Mouse (Mus musculus) midbrain, embryonic 15.5 days (tissue): ENCODE data around the gene Grm4. TPM values are rescaled to one million over a fixed set of nuclear protein-coding genes. Genes with fewer than 3 reads are reported as not detected.
A peak's percentile ranks its signal among the peaks of the same experiment; 100 is the strongest.

Experiments used
- ATAC-seq: fragments of 200-750 bp; cut with Nextera tagmentation; replicated peaks from 2 replicates; pipeline ENCODE4 v1.8.0; 2017; ENCODE audit warnings: moderate TSS enrichment
- H3K27ac ChIP-seq: fragments of 300-500 bp; sonication (generic); 2 replicates; pipeline ENCODE4 v1.5.1; 2015; ENCODE audit warnings: mild to moderate bottlenecking, inconsistent platforms
- H3K27me3 ChIP-seq: fragments of 300-500 bp; sonication (generic); replicated peaks from 2 replicates; pipeline ENCODE4 v1.6.1; 2015; ENCODE audit warnings: inconsistent platforms
- H3K36me3 ChIP-seq: fragments of 300-500 bp; sonication (generic); replicated peaks from 2 replicates; pipeline ENCODE4 v1.6.1; 2015; ENCODE audit warnings: inconsistent platforms
- H3K4me1 ChIP-seq: fragments of 300-500 bp; sonication (generic); 2 replicates; pipeline ENCODE4 v1.6.1; 2015; ENCODE audit warnings: inconsistent platforms
- H3K4me2 ChIP-seq: fragments of 300-500 bp; sonication (generic); 2 replicates; pipeline ENCODE4 v1.6.1; 2015; ENCODE audit warnings: inconsistent platforms, mild to moderate bottlenecking, moderate library complexity
- H3K4me3 ChIP-seq: fragments of 300-500 bp; sonication (generic); 2 replicates; pipeline ENCODE4 v1.5.1; 2015; ENCODE audit warnings: mild to moderate bottlenecking, inconsistent platforms
- H3K9ac ChIP-seq: fragments of 300-500 bp; sonication (generic); 2 replicates; pipeline ENCODE4 v1.6.1; 2015; ENCODE audit warnings: mild to moderate bottlenecking, inconsistent platforms
- H3K9me3 ChIP-seq: fragments of 300-500 bp; sonication (generic); 2 replicates; pipeline ENCODE4 v1.6.1; 2016; ENCODE audit warnings: inconsistent platforms
- WGBS: fragments of 180-500 bp; shearing (Covaris S2); methylation state at CpG from one replicate; pipeline ENCODE4 v1.1.7; 2015; ENCODE audit warnings: mixed read lengths; 5-methylcytosine and 5-hydroxymethylcytosine counted together
- polyA plus RNA-seq: library from polyadenylated mRNA; unstranded; fragments of >200 nt; fragmentation: Nextera tagmentation; extraction: Ambion mirVana; gene quantifications from 2 replicates; pipeline ENCODE4 v1.2.1, GENCODE M21; 2015

Gene Grm4
- polyA plus RNA-seq, 1 experiment from 2014 or later = 10.9 TPM

DNA sequence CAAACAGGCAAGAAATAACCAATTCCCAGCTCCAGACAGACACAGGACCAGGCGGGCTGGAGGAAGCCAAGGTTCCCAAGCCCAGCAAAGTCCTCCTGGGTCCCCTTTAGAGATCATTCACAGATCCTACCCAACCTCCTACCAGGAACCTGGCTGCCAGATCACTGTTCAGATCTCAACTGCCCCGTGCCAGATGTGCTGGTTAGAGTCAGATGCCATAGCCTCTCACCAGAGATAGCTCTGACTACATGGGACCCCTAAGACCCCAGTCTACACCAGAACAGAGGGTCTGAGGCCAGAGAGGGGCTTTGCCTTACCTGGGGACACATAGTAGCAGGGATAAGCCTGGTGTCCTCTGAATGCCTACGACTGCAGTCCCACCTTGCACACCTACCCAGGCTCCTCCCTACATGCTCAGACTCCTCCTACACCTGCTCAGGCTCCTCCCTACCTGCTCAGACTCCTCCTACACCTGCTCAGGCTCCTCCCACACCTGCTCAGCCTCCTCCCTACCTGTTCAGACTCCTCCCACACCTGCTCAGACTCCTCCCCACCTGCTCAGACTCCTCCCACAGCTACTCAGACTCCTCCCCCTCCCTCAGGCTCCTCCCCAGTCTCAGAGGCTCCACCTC, 63.2 kb downstream of the Grm4 start:
- H3K9ac ChIP-seq = no peak overlapping the region
- no peaks in the 10 kb centered on the region for H3K27me3 ChIP-seq
- ATAC-seq = no peak
- WGBS = 67% methylated on average over 3 of the region's 3 CpGs
- H3K4me1 ChIP-seq = no peaks in the 10 kb centered on the region
- H3K27ac ChIP-seq = no peak overlapping the region
- H3K9me3 ChIP-seq = no peaks in the 10 kb centered on the region
- H3K4me3 ChIP-seq = no peak overlapping the region
- H3K4me2 ChIP-seq = no peak overlapping the region
- H3K36me3 ChIP-seq = no peaks in the 10 kb centered on the region

DNA sequence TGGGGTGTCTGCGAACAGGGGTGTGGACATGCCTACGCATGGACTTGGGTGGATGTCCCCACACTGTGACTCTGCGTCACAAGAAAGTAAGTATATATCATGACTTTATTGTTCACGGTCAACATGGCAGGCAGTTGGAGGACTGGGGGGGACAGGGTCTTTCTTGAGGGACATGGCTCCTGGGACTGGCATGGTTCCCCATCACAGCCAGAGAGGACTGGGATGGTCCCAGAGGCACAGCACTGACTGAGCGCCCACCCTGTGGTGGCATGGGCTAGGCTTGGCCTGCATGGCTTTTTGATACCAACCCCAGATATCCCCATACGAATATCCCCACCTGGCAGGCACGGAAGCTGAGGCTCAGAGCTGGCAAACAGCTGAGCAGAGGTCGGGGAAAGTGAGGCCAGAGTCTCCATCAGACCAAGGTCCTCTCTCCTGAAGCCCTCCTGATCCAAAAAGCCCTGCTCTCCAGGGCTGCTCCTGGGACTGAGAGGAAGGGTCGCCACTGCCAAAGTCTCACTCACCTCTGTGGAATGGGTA, 64.1 kb downstream of the Grm4 start:
- Histone ChIP-seq H3K4me2 (no peak overlapping the region), H3K27ac (no peak overlapping the region), H3K4me1 (no peaks in the 10 kb centered on the region), H3K9me3 (no peaks in the 10 kb centered on the region), H3K9ac (no peak overlapping the region), H3K36me3 (no peaks in the 10 kb centered on the region), H3K4me3 (no peak overlapping the region), H3K27me3 (no peaks in the 10 kb centered on the region)
- WGBS = 94% methylated on average over 9 of the region's 9 CpGs
- no peak for ATAC-seq

DNA sequence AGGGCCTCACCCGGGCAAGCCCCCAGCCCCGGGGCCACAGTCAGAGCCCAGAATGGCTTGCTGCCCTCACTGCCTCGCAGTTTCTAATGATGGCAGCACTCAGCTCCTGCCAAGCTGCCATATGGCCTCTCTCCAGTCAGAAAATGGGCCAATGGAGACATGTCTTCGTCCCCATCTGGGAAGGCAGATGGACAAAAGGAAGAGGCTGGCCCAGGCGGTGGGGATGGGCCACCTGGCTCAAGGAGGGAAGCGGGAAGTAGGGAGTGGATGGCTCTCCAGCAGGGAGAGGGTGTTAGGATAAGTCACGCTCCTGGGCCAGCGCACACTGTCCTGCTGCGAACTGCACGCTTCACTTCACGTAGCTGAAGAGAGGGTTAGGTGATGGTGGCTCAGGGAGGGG, 64.8 kb downstream of the Grm4 start:
- Histone ChIP-seq H3K27me3 (no peaks in the 10 kb centered on the region), H3K36me3 (no peaks in the 10 kb centered on the region), H3K9ac (no peak overlapping the region), H3K27ac (no peak overlapping the region), H3K4me2 (no peak overlapping the region), H3K4me1 (no peaks in the 10 kb centered on the region), H3K9me3 (no peaks in the 10 kb centered on the region), H3K4me3 (no peak overlapping the region)
- WGBS = 52% methylated on average over 11 of the region's 11 CpGs
- no peak for ATAC-seq

DNA sequence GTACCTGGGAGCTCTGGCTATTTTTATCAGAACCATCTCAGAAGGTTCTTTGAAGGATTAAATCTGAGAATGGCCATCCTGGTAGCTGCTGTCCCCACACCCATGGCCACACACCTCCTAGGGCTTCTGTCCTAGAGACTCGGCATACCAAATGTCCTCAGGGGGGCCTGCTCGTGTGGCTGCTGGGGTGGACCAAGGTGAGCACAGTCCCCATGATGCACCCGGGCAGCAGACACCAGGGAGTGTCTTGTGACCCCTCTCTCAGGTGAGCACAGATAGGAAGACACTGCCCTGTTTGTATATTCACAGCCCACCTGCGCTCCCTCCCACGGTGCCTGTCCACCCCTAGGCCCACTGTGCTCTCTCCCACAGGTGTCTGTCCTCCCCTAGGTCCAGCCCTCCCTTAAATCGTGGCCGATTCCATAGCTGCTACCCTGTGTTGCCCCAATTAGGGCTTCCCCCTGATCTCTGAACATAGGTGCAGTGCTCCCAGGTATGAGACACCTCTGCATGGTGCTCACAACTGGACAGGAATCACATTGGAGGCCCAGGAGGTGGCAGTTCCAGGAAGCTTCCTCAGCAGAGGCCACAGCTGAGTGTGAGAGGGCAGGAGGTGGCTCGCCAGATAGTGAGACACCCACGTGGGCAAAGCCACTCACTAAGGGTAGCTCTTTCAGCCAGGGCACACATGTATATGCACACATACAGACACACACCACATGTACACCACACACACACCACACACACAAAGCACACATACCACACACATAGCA, 66.0 kb downstream of the Grm4 start:
- H3K36me3 ChIP-seq = no peaks in the 10 kb centered on the region
- no peak overlapping the region for H3K9ac ChIP-seq
- H3K4me3 ChIP-seq = no peak overlapping the region
- no peak overlapping the region for H3K27ac ChIP-seq
- H3K4me2 ChIP-seq = no peak overlapping the region
- 86% methylated on average over 9 of the region's 9 CpGs for WGBS
- H3K4me1 ChIP-seq = no peaks in the 10 kb centered on the region
- no peaks in the 10 kb centered on the region for H3K9me3 ChIP-seq
- H3K27me3 ChIP-seq = no peaks in the 10 kb centered on the region
- no peak for ATAC-seq

DNA sequence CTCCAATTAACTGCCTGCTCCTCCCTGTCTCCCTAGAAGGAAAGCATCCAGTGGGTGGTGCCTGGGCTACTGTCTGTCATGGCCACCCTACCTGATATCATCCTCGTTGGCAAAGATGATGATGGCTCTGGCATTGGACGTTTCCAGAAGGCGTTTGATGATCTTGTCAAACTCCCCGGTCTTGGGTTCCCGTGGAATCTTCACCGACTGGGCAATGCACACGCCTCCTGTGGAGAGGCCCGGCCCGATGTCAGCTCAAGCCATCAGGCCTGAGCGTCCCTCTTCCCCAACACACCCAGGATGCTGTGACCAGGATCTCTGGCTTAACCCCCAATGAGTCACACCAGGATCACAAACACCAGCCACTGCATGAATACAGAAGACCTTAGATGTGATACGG, 66.8 kb downstream of the Grm4 start:
- H3K4me3 ChIP-seq = no peak overlapping the region
- H3K27me3 ChIP-seq = no peaks in the 10 kb centered on the region
- no peaks in the 10 kb centered on the region for H3K9me3 ChIP-seq
- no peak for ATAC-seq
- H3K9ac ChIP-seq = no peak overlapping the region
- no peak overlapping the region for H3K27ac ChIP-seq
- no peaks in the 10 kb centered on the region for H3K4me1 ChIP-seq
- WGBS = 88% methylated on average over 11 of the region's 11 CpGs
- no peaks in the 10 kb centered on the region for H3K36me3 ChIP-seq
- H3K4me2 ChIP-seq = no peak overlapping the region

DNA sequence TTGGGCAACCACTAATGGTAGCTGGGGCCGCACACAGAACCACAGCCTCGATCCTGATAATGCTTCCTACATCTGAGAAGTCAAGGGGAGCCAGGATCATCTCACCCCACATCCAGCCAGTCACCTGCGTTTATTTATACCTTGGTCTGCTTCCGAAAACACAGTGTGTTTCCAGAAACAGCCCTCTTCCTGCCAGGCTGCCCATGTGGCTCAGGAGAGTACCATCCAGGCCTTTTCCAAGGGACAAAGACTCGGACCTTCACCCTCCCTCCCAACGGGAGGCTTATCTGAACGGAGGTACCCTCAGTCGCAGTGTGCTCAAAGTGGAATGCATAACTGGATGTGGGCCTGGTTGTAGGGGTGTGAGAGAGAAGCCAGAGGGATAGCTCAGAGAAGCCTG, 68.2 kb downstream of the Grm4 start:
- Histone ChIP-seq H3K27me3 (no peaks in the 10 kb centered on the region), H3K36me3 (no peaks in the 10 kb centered on the region), H3K4me2 (no peak overlapping the region), H3K4me3 (no peak overlapping the region), H3K4me1 (no peaks in the 10 kb centered on the region), H3K9ac (no peak overlapping the region), H3K9me3 (no peaks in the 10 kb centered on the region), H3K27ac (no peak overlapping the region)
- no peak for ATAC-seq
- 83% methylated on average over 8 of the region's 8 CpGs for WGBS

DNA sequence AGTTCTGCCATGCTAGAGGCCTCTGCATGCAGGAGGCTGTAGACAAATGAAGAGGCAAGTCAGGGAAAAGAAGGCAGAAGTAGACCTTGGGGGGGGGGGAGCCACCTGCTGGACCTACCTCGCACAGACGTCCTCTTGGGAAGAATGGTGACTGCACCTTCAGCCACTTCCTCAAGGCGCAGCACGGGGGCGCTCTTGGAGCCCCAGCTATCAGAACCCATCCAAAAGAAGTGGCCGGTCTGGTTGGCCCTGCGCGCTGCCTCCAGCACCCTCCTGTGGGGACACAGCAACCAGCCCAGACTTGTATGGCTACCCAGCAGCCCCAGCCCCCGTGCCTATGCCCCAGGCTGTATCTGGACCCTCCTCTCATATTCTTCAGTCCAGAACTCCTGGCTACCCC, 69.4 kb downstream of the Grm4 start:
- no peak overlapping the region for H3K4me3 ChIP-seq
- ATAC-seq = no peak
- 21% methylated on average over 9 of the region's 9 CpGs for WGBS

DNA sequence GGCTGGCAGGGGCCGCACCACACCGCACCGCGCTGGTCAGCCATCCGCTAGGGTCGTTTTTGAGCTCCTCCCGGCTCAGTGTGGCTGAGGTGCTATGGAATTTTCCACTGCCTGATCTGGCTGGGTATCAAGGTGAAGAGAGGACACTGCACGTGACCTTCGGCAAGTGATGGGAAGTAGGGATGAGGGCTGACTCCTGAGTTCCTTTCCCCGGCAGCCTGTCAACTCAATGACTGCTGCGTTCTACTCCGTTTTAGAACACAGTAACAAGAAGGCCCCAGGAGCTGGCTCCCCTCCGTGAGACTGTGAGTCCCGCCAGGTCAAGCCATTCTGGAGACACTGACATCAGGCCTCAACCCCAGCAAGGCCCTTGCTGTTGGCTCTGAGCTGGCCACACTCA, 70.0 kb downstream of the Grm4 start:
- no peaks in the 10 kb centered on the region for H3K9me3 ChIP-seq

More for the DNA sequence above, 69.4 kb downstream of the Grm4 start:
- Histone ChIP-seq H3K27me3 (no peaks in the 10 kb centered on the region), H3K36me3 (no peaks in the 10 kb centered on the region), H3K4me2 (no peak overlapping the region), H3K9me3 (no peaks in the 10 kb centered on the region), H3K4me1 (no peaks in the 10 kb centered on the region), H3K9ac (no peak overlapping the region), H3K27ac (no peak overlapping the region)

DNA sequence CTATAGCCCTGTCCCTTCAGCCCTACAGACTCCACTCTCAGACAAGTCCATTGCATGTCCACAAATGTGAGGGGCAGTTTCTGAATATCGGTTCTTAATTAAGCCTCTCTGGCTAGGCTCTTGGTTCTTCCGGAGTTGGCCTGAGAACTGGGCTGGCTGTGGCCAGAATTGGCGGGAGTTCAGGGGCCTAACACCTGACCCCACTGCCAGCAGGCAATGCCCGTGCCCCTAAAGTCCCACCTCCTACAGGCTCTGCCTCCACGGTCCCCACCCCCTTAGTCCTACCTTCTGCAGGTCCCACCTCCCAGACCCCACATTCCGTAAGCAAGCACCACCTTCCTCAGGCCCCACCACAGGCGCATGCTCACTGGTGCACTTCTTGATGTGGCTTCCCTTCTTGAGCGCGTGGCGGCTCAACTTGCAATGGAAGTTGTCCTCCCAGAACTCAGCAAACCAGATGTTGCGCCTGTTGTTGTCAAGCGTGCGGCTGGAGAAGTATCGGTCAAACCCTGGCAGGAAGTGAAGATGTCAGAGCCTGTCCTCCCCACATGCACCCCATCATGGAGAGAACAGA, 71.4 kb downstream of the Grm4 start:
- WGBS = 89% methylated on average over 14 of the region's 14 CpGs
- Histone ChIP-seq H3K4me3 (no peak overlapping the region), H3K4me2 (no peak overlapping the region)

More for the DNA sequence above, 70.0 kb downstream of the Grm4 start:
- ATAC-seq = no peak
- WGBS = 90% methylated on average over 14 of the region's 14 CpGs
- H3K9ac ChIP-seq = no peak overlapping the region
- H3K4me2 ChIP-seq = no peak overlapping the region
- no peaks in the 10 kb centered on the region for H3K27me3 ChIP-seq
- H3K4me3 ChIP-seq = no peak overlapping the region
- H3K27ac ChIP-seq = no peak overlapping the region
- H3K36me3 ChIP-seq = no peaks in the 10 kb centered on the region
- H3K4me1 ChIP-seq = no peaks in the 10 kb centered on the region

DNA sequence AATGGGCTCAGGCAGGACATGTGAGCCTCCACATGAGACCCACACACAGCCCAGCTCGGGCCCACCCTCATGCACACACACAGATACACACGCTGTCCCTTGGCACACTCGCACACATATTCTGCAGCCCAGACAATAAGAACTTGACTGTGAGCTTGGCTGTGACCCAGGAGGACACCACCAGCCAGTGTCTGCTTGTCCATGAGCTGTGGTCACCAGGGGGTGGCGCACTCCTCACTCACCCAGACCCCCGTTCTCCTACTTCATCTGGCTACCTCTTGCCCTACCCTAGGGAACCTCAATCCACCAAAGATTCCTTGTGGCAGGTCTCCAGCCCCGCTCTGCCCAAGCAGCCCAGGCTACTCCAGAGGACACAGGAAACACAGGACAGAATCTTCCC, 72.5 kb downstream of the Grm4 start:
- no peak overlapping the region for H3K9ac ChIP-seq
- no peak overlapping the region for H3K27ac ChIP-seq
- no peak overlapping the region for H3K4me3 ChIP-seq
- peaks cover 8% of the 10 kb centered on the region for H3K4me1 ChIP-seq
- ATAC-seq = no peak
- H3K4me2 ChIP-seq = no peak overlapping the region
- WGBS = 67% methylated on average over 6 of the region's 6 CpGs
- no peaks in the 10 kb centered on the region for H3K9me3 ChIP-seq
- no peaks in the 10 kb centered on the region for H3K36me3 ChIP-seq
- no peaks in the 10 kb centered on the region for H3K27me3 ChIP-seq

More for the DNA sequence above, 71.4 kb downstream of the Grm4 start:
- ATAC-seq = no peak
- H3K27ac ChIP-seq = no peak overlapping the region
- no peak overlapping the region for H3K9ac ChIP-seq
- no peaks in the 10 kb centered on the region for H3K36me3 ChIP-seq
- H3K27me3 ChIP-seq = no peaks in the 10 kb centered on the region
- H3K9me3 ChIP-seq = no peaks in the 10 kb centered on the region
- peaks cover 8% of the 10 kb centered on the region for H3K4me1 ChIP-seq

DNA sequence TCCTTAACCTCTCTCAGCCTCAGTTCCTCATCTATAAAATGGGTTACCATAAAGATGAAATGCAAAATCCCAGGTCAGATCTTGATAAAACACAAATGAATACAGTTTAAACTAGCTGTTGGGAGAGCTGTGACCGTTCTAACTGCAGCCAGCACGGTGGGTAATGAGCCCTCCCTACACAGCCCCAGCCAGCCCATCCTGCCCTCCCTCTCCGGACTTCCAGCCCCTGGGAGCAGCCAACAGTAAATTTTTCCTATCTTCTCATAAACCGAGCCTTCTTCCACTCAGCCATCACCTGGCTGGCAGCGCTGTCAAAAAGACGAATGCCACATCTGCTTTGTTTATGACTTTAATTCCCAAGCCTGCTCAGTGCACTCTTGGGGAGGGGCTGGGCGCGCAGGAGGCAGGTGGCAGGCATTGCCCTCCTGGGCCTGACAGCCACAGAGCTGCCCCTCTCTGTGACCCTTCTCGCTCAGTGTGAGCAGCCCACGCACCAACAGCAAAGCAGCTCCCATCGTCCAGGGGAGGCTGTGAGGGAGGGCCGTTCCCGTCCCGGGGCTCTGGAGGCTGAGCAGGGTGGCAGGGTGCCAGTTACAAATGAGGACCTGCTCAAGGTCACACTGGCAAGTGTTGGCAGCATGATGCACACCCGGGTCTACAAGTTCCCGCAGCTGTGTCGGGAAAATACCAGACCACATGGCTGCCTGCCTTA, 75.7 kb downstream of the Grm4 start:
- no peak overlapping the region for H3K4me2 ChIP-seq
- no peak overlapping the region for H3K4me3 ChIP-seq
- no peaks in the 10 kb centered on the region for H3K27me3 ChIP-seq
- H3K27ac ChIP-seq = no peak overlapping the region
- no peaks in the 10 kb centered on the region for H3K9me3 ChIP-seq
- 58% methylated on average over 17 of the region's 17 CpGs for WGBS
- H3K4me1 ChIP-seq = peaks cover 15% of the 10 kb centered on the region
- ATAC-seq = no peak
- no peaks in the 10 kb centered on the region for H3K36me3 ChIP-seq
- no peak overlapping the region for H3K9ac ChIP-seq

DNA sequence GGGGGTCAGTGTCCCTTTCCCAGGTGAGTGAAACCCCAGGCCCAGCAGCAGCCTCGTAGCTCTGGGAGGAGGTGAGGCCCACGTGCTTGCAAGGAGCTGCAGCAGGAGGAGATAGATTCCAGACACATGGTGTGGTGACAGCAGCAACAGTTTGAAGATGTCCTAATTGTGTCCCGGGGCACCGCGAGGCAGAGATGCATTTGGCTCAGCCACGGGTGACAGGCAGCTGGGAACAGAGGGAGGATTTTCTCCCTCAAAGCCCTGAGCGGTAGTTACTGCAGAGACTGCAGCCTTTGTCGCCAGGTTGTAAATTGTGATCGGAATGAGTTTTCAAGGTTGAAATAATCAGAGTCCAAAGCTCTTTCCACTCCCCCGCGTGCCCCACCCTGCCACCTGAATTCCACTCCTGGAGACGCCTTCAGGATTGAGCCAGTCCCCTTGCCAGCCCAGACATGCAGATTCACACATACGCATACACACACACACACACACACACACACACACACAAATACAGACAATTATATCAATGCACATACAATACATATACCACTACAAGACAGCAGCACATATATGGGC, 78.6 kb downstream of the Grm4 start:
- no peak overlapping the region for H3K4me3 ChIP-seq
- H3K27ac ChIP-seq = peak overlapping the region; percentile 44; the same call in 1 of the 2 replicates
- no peaks in the 10 kb centered on the region for H3K36me3 ChIP-seq
- H3K4me2 ChIP-seq = no peak overlapping the region
- H3K4me1 ChIP-seq = peaks cover 15% of the 10 kb centered on the region
- no peaks in the 10 kb centered on the region for H3K9me3 ChIP-seq
- H3K27me3 ChIP-seq = no peaks in the 10 kb centered on the region
- WGBS = 27% methylated on average over 13 of the region's 13 CpGs
- H3K9ac ChIP-seq = no peak overlapping the region
- ATAC-seq = no peak
